Mouse (Mus musculus): Measurements from ENCODE around the gene Fbxo42. TPM values are rescaled to one million over a fixed set of nuclear protein-coding genes. Genes with fewer than 3 reads are reported as not detected.
"Not testable (repeated sequence)": the region's sequence is repeated elsewhere in the genome, so short reads cannot be mapped to it uniquely, and the experiment has no call there.

Fbxo42 gene
- polyA plus RNA-seq, 1 experiment from 2014 or later = 26.8 TPM

DNA sequence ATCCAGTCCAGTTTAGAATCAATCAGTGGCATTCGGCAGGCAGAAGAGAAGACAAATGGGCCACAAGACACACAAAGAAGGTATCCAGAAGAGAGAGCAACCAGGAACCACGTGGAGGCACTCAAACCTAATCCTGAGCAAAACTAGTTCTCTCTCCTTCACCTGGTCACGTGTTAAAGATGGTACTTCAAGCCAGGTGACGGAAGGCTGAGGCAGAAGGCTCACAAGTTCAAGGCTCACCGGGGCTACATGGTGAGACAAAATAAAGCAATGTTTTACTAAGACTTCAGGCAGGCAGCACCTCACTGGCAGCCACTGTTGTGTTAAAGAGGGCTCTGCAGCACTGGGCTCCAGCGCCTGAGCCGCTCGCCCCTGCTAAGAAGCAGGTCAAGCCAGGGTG lies 15.5 kb upstream of the Fbxo42 start:
- no peaks in the 10 kb centered on the region for H3K27me3 ChIP-seq (ENCODE audit: control insufficient read depth, insufficient read depth, low read length)
- no peak overlapping the region for H3K4me3 ChIP-seq (ENCODE audit: low read length)
- no peaks in the 10 kb centered on the region for H3K9me3 ChIP-seq (ENCODE audit: control insufficient read depth, low read length)
- peak overlapping the region; percentile 42 for H3K9ac ChIP-seq (ENCODE audit: low read depth, low read length)
- H3K4me1 ChIP-seq (ENCODE audit: control insufficient read depth, insufficient read depth, low read length) = peaks cover 61% of the 10 kb centered on the region
- ATAC-seq (ENCODE audit: low FRiP score, low TSS enrichment) = peak; percentile 41; the same call in 1 of the 2 replicates
- H3K27ac ChIP-seq (ENCODE audit: low read depth, low read length) = peak overlapping the region; percentile 90
- peaks cover 3% of the 10 kb centered on the region; the same call in 1 of the 2 replicates for H3K36me3 ChIP-seq (ENCODE audit: control insufficient read depth, insufficient read depth, low read length)
- H3K4me2 ChIP-seq (replicated peaks; ENCODE audit: low read depth, low read length) = peak overlapping the region; percentile 21; the same call in 1 of the 2 replicates
- 31% methylated on average over 8 of the region's 8 CpGs for WGBS

DNA sequence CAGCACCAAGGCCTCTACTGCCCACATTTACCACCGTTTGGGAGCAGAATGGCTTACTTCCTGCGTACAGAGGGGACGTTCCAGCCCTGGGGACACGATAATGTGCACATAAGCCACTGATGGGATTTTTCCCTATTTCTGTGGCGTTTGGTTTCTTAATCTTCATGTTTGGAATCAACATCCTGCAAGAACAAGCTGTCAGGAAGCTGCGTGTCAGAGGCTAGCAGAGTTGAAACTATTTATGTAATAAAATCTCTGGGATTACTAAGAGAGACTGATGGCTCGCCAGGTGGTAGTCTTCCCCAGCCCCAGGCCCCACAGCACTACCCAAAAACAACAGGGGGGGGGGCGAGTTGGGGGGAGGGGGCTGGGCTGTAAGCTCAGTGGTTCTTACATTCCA lies 14.5 kb upstream of the Fbxo42 start:
- Histone ChIP-seq H3K4me2 (replicated peaks; ENCODE audit: low read depth, low read length) (no peak overlapping the region), H3K27ac (ENCODE audit: low read depth, low read length) (peak overlapping the region; percentile 90; the same call in 1 of the 2 replicates), H3K4me3 (ENCODE audit: low read length) (no peak overlapping the region), H3K4me1 (ENCODE audit: control insufficient read depth, insufficient read depth, low read length) (peaks cover 71% of the 10 kb centered on the region), H3K9ac (ENCODE audit: low read depth, low read length) (no peak overlapping the region), H3K36me3 (ENCODE audit: control insufficient read depth, insufficient read depth, low read length) (peaks cover 3% of the 10 kb centered on the region; the same call in 1 of the 2 replicates), H3K9me3 (ENCODE audit: control insufficient read depth, low read length) (no peaks in the 10 kb centered on the region), H3K27me3 (ENCODE audit: control insufficient read depth, insufficient read depth, low read length) (no peaks in the 10 kb centered on the region)
- WGBS = 35% methylated on average over 8 of the region's 8 CpGs
- no peak for ATAC-seq (ENCODE audit: low FRiP score, low TSS enrichment)

DNA sequence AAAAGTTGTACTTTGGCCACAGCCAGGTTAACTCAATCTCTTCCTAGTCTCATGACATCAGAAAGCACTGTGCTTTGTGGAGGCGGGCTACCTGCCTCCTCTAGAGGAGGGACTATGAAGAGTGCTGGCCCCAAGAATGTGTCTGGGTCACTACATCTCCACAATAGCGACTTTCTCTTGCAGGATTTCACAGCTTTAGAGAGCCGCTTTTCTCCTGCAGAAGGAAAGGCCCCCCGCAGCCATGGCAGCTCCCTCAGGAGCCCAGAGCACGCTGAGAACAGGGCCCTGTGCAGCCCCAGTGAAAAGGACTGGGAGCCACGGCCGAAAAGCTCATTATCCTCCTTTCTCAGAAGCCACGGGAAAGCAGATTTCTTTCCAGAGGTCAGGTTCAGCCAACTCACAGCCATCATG lies 13.7 kb upstream of the Fbxo42 start:
- H3K9me3 ChIP-seq (ENCODE audit: control insufficient read depth, low read length) = no peaks in the 10 kb centered on the region
- H3K27me3 ChIP-seq (ENCODE audit: control insufficient read depth, insufficient read depth, low read length) = no peaks in the 10 kb centered on the region
- H3K9ac ChIP-seq (ENCODE audit: low read depth, low read length) = peak overlapping the region; percentile 28; the same call in 1 of the 2 replicates
- peak overlapping the region; percentile 69; the same call in 1 of the 2 replicates for H3K27ac ChIP-seq (ENCODE audit: low read depth, low read length)
- no peak overlapping the region for H3K4me3 ChIP-seq (ENCODE audit: low read length)
- peaks cover 3% of the 10 kb centered on the region; the same call in 1 of the 2 replicates for H3K36me3 ChIP-seq (ENCODE audit: control insufficient read depth, insufficient read depth, low read length)
- 69% methylated on average over 8 of the region's 8 CpGs for WGBS
- H3K4me2 ChIP-seq (replicated peaks; ENCODE audit: low read depth, low read length) = no peak overlapping the region
- ATAC-seq (ENCODE audit: low FRiP score, low TSS enrichment) = no peak
- peaks cover 73% of the 10 kb centered on the region for H3K4me1 ChIP-seq (ENCODE audit: control insufficient read depth, insufficient read depth, low read length)

DNA sequence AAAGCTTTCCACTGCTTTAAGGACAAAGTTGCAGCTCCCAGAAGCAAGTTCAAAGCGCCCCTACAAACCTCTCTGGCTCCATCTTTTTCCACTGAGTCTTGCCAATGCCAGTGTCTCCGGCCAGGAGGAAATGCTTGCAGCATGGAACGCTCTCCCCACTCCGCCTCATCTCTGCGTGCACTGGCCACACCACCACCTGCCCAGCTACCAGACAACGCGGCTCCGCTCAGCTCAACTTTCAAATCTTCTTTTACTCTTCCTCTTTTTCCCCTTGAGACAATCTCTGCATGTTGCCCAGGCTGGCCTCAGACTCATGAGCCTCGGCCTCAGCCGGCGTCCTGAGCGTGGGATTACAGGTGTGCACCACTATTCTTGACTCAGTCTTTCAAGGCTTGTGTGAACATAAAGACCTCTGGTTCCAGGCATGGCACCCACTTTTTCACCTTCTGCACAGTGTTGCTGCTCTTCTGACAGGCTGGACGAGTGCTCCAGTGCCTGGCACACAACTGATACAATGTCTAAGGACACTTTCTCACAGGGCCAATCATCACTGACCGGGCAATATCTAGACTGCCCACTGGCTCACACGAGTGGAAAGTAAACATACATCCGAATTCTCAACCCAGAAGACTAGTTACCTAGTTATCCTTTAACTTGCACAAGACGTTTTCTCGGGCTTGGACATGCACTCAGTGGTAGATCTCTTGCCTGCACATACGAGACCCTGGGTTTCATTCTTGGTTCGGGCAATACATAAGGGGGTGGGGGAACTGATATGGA lies 12.8 kb upstream of the Fbxo42 start:
- Histone ChIP-seq H3K4me3 (ENCODE audit: low read length) (no peak overlapping the region), H3K9ac (ENCODE audit: low read depth, low read length) (no peak overlapping the region), H3K27ac (ENCODE audit: low read depth, low read length) (0 out of 2 replicates have a peak overlapping the region, but pooled peaks have one; percentile 69), H3K36me3 (ENCODE audit: control insufficient read depth, insufficient read depth, low read length) (peaks cover 3% of the 10 kb centered on the region; the same call in 1 of the 2 replicates), H3K9me3 (ENCODE audit: control insufficient read depth, low read length) (no peaks in the 10 kb centered on the region), H3K27me3 (ENCODE audit: control insufficient read depth, insufficient read depth, low read length) (no peaks in the 10 kb centered on the region), H3K4me2 (replicated peaks; ENCODE audit: low read depth, low read length) (no peak overlapping the region), H3K4me1 (ENCODE audit: control insufficient read depth, insufficient read depth, low read length) (peaks cover 68% of the 10 kb centered on the region)
- no peak for ATAC-seq (ENCODE audit: low FRiP score, low TSS enrichment)
- 80% methylated on average over 20 of the region's 20 CpGs for WGBS

DNA sequence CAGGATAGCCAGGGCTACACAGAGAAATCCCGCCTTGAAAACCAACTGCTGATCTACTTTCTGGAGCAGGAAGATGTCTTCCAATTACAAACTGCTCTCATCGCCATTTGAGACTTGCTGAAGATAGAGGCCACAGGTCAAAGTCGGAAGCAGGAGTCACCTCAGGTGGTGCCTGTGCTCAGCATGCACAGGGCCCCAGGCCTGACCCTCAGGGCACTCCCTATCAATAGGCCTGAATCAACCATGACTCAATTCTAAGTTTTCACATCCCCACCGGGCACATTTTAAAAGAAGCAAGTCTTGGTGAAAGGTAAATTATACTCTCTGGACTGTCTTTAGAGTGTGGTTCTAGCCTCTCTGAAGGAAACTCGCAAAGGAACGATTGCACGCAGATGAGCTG lies 11.6 kb upstream of the Fbxo42 start:
- H3K4me2 ChIP-seq (replicated peaks; ENCODE audit: low read depth, low read length) = no peak overlapping the region
- no peak for ATAC-seq (ENCODE audit: low FRiP score, low TSS enrichment)

DNA sequence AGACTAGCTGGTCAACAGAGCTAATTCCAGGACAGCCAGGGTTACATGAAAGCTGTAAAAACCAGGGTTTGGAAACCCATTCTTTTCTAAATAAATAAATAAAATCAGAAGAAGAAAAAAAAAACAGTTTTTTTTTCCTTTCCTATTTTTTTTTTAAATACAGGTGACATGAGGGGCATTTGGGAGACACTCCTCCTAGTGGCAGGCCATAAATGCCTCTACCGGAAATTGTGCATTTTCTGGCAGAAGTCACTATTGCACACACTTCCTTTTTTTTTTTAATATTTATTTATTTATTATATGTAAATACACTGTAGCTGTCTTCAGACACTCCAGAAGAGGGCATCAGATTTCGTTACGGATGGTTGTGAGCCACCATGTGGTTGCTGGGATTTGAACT lies 10.0 kb upstream of the Fbxo42 start:
- H3K4me3 ChIP-seq (ENCODE audit: low read length) = peak overlapping the region; percentile 89; the same call in 1 of the 2 replicates
- H3K9ac ChIP-seq (ENCODE audit: low read depth, low read length); H3K4me2 ChIP-seq (replicated peaks; ENCODE audit: low read depth, low read length); H3K27me3 ChIP-seq (ENCODE audit: control insufficient read depth, insufficient read depth, low read length); ATAC-seq (ENCODE audit: low FRiP score, low TSS enrichment); H3K36me3 ChIP-seq (ENCODE audit: control insufficient read depth, insufficient read depth, low read length); H3K27ac ChIP-seq (ENCODE audit: low read depth, low read length); H3K9me3 ChIP-seq (ENCODE audit: control insufficient read depth, low read length): not testable (repeated sequence)
- WGBS = 70% methylated on average over 1 of the region's 3 CpGs
- H3K4me1 ChIP-seq (ENCODE audit: control insufficient read depth, insufficient read depth, low read length) = peaks cover 44% of the 10 kb centered on the region

More for the DNA sequence above, 11.6 kb upstream of the Fbxo42 start:
- 79% methylated on average over 7 of the region's 7 CpGs for WGBS
- H3K36me3 ChIP-seq (ENCODE audit: control insufficient read depth, insufficient read depth, low read length) = peaks cover 3% of the 10 kb centered on the region; the same call in 1 of the 2 replicates
- no peak overlapping the region for H3K9ac ChIP-seq (ENCODE audit: low read depth, low read length)
- H3K9me3 ChIP-seq (ENCODE audit: control insufficient read depth, low read length) = no peaks in the 10 kb centered on the region
- no peak overlapping the region for H3K4me3 ChIP-seq (ENCODE audit: low read length)
- H3K27me3 ChIP-seq (ENCODE audit: control insufficient read depth, insufficient read depth, low read length) = no peaks in the 10 kb centered on the region
- no peak overlapping the region for H3K27ac ChIP-seq (ENCODE audit: low read depth, low read length)
- peaks cover 60% of the 10 kb centered on the region for H3K4me1 ChIP-seq (ENCODE audit: control insufficient read depth, insufficient read depth, low read length)

DNA sequence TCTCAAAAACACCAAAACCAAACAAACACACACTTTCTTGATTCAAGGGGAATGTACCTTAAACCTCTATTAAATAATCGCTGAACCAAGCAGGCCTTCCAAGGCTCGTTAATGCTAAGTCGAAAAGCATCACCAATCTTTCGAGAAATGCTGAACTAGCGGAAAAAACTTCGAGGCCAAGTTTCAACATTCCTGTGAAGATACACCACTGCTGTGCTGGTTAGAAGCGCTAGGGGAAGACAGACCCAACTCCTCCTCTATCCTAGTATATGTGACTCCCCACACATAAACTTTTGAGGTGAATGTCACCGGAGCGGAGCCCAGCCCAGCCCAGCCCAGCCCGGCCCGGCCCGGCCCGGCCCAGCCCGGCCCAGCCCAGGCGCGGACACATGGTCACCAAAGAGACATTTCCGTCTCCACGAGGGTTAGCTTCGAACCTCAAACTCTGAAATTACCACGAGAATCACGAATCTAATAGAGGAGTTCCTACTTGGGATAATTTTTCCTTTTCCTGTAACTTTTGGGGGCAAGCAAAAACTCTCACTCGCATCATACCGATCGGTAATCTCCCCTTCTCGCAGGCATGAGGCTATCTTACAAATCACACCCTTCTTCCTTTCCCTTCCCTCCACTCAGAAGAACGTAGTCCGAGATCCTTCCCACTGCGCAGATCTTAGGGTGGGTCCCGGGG lies 9.1 kb upstream of the Fbxo42 start:
- peak overlapping the region; percentile 92 for H3K4me2 ChIP-seq (replicated peaks; ENCODE audit: low read depth, low read length)
- no peaks in the 10 kb centered on the region for H3K27me3 ChIP-seq (ENCODE audit: control insufficient read depth, insufficient read depth, low read length)
- H3K27ac ChIP-seq (ENCODE audit: low read depth, low read length) = peak overlapping the region; percentile 97
- 2% methylated on average over 29 of the region's 29 CpGs for WGBS
- peak overlapping the region; percentile 90 for H3K9ac ChIP-seq (ENCODE audit: low read depth, low read length)
- no peaks in the 10 kb centered on the region for H3K9me3 ChIP-seq (ENCODE audit: control insufficient read depth, low read length)
- H3K36me3 ChIP-seq (ENCODE audit: control insufficient read depth, insufficient read depth, low read length) = peaks cover 3% of the 10 kb centered on the region; the same call in 1 of the 2 replicates
- 0 out of 2 replicates have a peak, but pooled peaks have one; percentile 3 for ATAC-seq (ENCODE audit: low FRiP score, low TSS enrichment)
- peak overlapping the region; percentile 89 for H3K4me3 ChIP-seq (ENCODE audit: low read length)
- H3K4me1 ChIP-seq (ENCODE audit: control insufficient read depth, insufficient read depth, low read length) = peaks cover 39% of the 10 kb centered on the region

DNA sequence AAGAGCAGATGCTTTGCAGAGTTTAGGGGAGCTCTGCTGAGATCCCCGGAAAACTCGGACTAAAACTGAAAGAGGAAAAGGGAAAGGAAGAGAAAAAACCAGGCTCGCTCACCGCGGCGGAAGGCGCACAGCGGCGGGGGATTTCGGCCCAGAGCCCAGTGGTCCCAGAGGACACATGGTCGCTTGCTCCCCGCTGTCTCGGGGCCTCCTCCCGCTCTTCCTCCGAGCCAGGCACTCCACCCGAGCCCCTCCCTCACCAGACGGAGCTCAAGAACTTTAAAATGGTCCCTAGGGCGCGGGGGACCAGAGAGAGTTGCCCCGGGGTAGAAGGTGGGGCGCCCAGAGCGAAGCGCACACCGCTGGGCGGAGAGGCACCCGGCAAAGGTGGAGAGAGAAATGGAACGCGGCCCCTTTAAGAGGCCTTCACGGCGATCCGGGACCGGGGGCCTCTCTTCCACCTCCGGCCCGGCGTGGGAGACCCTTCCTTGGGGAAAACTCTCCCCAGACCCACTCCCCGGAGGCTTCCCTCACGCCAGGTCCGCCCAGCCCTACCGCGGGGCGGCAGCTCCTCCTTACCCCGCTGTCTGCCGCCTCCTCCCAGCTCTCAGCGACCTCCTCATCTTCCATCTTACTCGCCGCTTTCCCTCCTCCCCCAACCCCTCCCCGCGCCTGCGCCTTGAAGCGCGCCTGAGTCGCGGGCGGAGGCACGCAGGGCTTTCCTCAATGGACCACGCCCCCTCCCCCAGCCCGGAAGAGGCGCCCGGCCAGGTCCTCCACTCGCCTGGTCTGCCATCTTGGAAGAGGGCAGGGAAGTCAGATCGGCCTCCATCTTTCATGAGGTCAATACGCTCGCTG lies 8.4 kb upstream of the Fbxo42 start, which contains the start of gene Szrd1:
Gene Szrd1, minus strand, starts transcription at position 660 of the 855 bp plus-strand sequence.
- Histone ChIP-seq H3K4me1 (ENCODE audit: control insufficient read depth, insufficient read depth, low read length) (peaks cover 34% of the 10 kb centered on the region), H3K27me3 (ENCODE audit: control insufficient read depth, insufficient read depth, low read length) (no peaks in the 10 kb centered on the region), H3K4me3 (ENCODE audit: low read length) (peak within 1 kb of the TSS; percentile 89), H3K9me3 (ENCODE audit: control insufficient read depth, low read length) (no peaks in the 10 kb centered on the region), H3K4me2 (replicated peaks; ENCODE audit: low read depth, low read length) (peak within 1 kb of the TSS; percentile 92), H3K27ac (ENCODE audit: low read depth, low read length) (peak within 1 kb of the TSS; percentile 97), H3K36me3 (ENCODE audit: control insufficient read depth, insufficient read depth, low read length) (peaks cover 3% of the 10 kb centered on the region; the same call in 1 of the 2 replicates), H3K9ac (ENCODE audit: low read depth, low read length) (peak within 1 kb of the TSS; percentile 90)
- peak; percentile 94 for ATAC-seq (ENCODE audit: low FRiP score, low TSS enrichment)
- 1% methylated on average over 61 of the region's 63 CpGs for WGBS

Measured in kidney, embryonic 14.5 days (tissue).